Mouse (Mus musculus) brain, embryonic 14.5 days (tissue): Measurements from ENCODE around the gene Anxa5.

Experiments used
- CTCF ChIP-seq: fragments of 200-500 bp; IDR thresholded peaks from 2 replicates; pipeline ENCODE4 v1.5.1; 2012; ENCODE audit warnings: inconsistent platforms, mild to moderate bottlenecking, moderate library complexity, borderline replicate concordance; ENCODE audit not compliant: insufficient read depth, insufficient read length; ENCODE audit errors: extremely low read depth
- POLR2A ChIP-seq: fragments of 200-500 bp; IDR thresholded peaks from 2 replicates; pipeline ENCODE4 v1.6.1; 2012; ENCODE audit warnings: mild to moderate bottlenecking, inconsistent platforms, borderline replicate concordance; ENCODE audit not compliant: poor library complexity, insufficient read depth, insufficient read length, severe bottlenecking; ENCODE audit errors: extremely low read depth

DNA sequence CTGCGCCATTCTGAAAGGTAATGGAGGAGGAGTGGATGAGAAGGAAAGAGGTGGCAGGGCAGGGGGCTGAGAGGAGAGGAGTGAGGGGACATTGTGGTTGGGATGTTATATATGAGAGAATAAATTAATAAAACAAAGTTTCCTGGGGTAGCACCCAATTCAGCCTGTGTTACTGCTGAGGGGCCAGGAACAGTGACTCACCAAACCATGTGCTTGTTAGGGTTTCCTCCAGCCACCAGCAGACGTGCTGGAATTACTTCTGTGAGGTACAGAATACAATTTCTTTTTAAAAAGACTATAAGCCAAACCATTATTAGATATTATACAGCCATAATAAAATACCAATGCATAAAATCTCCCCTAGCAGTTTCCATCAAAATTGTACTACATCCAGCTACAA, 18.9 kb upstream of the Anxa5 start:
- no peak for TF ChIP-seq POLR2A
- TF ChIP-seq CTCF = no peak
